Mouse (Mus musculus): ENCODE results near the gene Apoc3.
A peak's percentile ranks its signal among the peaks of the same experiment; 100 is the strongest.

Apoc3 gene

GRCm38 (mm10) chr9:46229573-46230449 lies 5.6 kb downstream of the Apoc3 start:
- peak; percentile 81 for DNase-seq (ENCODE audit: low spot score)

- peak; percentile 88 for DNase-seq (ENCODE audit: low spot score)
These were observed 6.9 kb downstream of the Apoc3 start, which contains the start of gene Apoa1 for GRCm38 (mm10) chr9:46228491-46228890. Gene Apoa1, plus strand, starts transcription at chr9:46228580.

- peak; percentile 68 for DNase-seq (ENCODE audit: low spot score)
These were observed 8.3 kb downstream of the Apoc3 start for GRCm38 (mm10) chr9:46227064-46227614.

- no peak for DNase-seq (ENCODE audit: low spot score)
These were observed 10.3 kb downstream of the Apoc3 start for GRCm38 (mm10) chr9:46224945-46225660.

- peak; percentile 85 for DNase-seq (ENCODE audit: low spot score)
These were observed 11.3 kb downstream of the Apoc3 start for GRCm38 (mm10) chr9:46224101-46224500.

GRCm38 (mm10) chr9:46223090-46223489 lies 12.3 kb downstream of the Apoc3 start:
- no peak for DNase-seq (ENCODE audit: low spot score)

- no peak for DNase-seq (ENCODE audit: low spot score)
These were observed 17.3 kb downstream of the Apoc3 start for GRCm38 (mm10) chr9:46218176-46218575.

- no peak for DNase-seq (ENCODE audit: low spot score)
These were observed 18.5 kb downstream of the Apoc3 start for GRCm38 (mm10) chr9:46216744-46217470.

- peak; percentile 88 for DNase-seq (ENCODE audit: low spot score)
These were observed 19.8 kb downstream of the Apoc3 start for GRCm38 (mm10) chr9:46215338-46216322.

GRCm38 (mm10) chr9:46214946-46215337 lies 20.5 kb downstream of the Apoc3 start:
- no peak for DNase-seq (ENCODE audit: low spot score)

- no peak for DNase-seq (ENCODE audit: low spot score)
These were observed 21.2 kb downstream of the Apoc3 start for GRCm38 (mm10) chr9:46214276-46214675.

GRCm38 (mm10) chr9:46210473-46210872 lies 25.0 kb downstream of the Apoc3 start:
- no peak for DNase-seq (ENCODE audit: low spot score)

GRCm38 (mm10) chr9:46208401-46208974 lies 26.9 kb downstream of the Apoc3 start:
- no peak for DNase-seq (ENCODE audit: low spot score)

- DNase-seq (ENCODE audit: low spot score), result no peak
These were observed 28.0 kb downstream of the Apoc3 start for GRCm38 (mm10) chr9:46207501-46207869.

- peak; percentile 91 for DNase-seq (ENCODE audit: low spot score)
These were observed 28.5 kb downstream of the Apoc3 start for GRCm38 (mm10) chr9:46206834-46207500.

- no peak for DNase-seq (ENCODE audit: low spot score)
These were observed 35.8 kb downstream of the Apoc3 start for GRCm38 (mm10) chr9:46199609-46200008.

GRCm38 (mm10) chr9:46198936-46199335 lies 36.5 kb downstream of the Apoc3 start:
- DNase-seq (ENCODE audit: low spot score), result no peak

GRCm38 (mm10) chr9:46198461-46198860 lies 37.0 kb downstream of the Apoc3 start:
- DNase-seq (ENCODE audit: low spot score), result no peak

- peak; percentile 53 for DNase-seq (ENCODE audit: low spot score)
These were observed 38.7 kb downstream of the Apoc3 start for GRCm38 (mm10) chr9:46196699-46197169.

GRCm38 (mm10) chr9:46194809-46195208 lies 40.6 kb downstream of the Apoc3 start:
- DNase-seq (ENCODE audit: low spot score), result no peak

All from yolk sac, embryonic 10.5 days (tissue).